Mouse (Mus musculus) neural tube, embryonic 10.5 days (tissue): ENCODE results near the gene Pclo.
A peak's percentile ranks its signal among the peaks of the same experiment; 100 is the strongest.
"Not testable (repeated sequence)": the region's sequence is repeated elsewhere in the genome, so short reads cannot be mapped to it uniquely, and the experiment has no call there.

ENCODE experiments used
- DNase-seq: peaks from one replicate; pipeline ENCODE4 v3.0.0-alpha.2; 2017; ENCODE audit warnings: low spot score; ENCODE audit errors: extremely low spot score

Pclo gene

GRCm38 (mm10) chr5:14514631-14515523 lies at the start of gene Pclo:
TSS of gene Pclo (plus strand) at chr5:14514918.
- peak; percentile 94 for DNase-seq

GRCm38 (mm10) chr5:14494431-14494830 lies 20.3 kb upstream of the Pclo start:
- not testable (repeated sequence) for DNase-seq

GRCm38 (mm10) chr5:14508522-14508921 lies 6.2 kb upstream of the Pclo start:
- DNase-seq, result no peak

- no peak for DNase-seq
These were observed 5.1 kb upstream of the Pclo start for GRCm38 (mm10) chr5:14509621-14510020.

GRCm38 (mm10) chr5:14518131-14518832 lies 3.6 kb downstream of the Pclo start:
- DNase-seq, result no peak

- no peak for DNase-seq
These were observed 7.3 kb downstream of the Pclo start for GRCm38 (mm10) chr5:14522006-14522405.

- DNase-seq, result no peak
These were observed 11.3 kb downstream of the Pclo start for GRCm38 (mm10) chr5:14526038-14526437.

GRCm38 (mm10) chr5:14527796-14528195 lies 13.1 kb downstream of the Pclo start:
- DNase-seq, result no peak

GRCm38 (mm10) chr5:14531906-14532305 lies 17.2 kb downstream of the Pclo start:
- no peak for DNase-seq

- DNase-seq, result no peak
These were observed 24.6 kb downstream of the Pclo start for GRCm38 (mm10) chr5:14539346-14539745.

- DNase-seq, result no peak
These were observed 25.4 kb downstream of the Pclo start for GRCm38 (mm10) chr5:14539961-14540627.

- DNase-seq, result no peak
These were observed 60.9 kb downstream of the Pclo start for GRCm38 (mm10) chr5:14575626-14576025.

GRCm38 (mm10) chr5:14591479-14591878 lies 76.8 kb downstream of the Pclo start:
- DNase-seq, result no peak

GRCm38 (mm10) chr5:14595426-14596013 lies 80.8 kb downstream of the Pclo start:
- DNase-seq, result no peak

- no peak for DNase-seq
These were observed 93.6 kb downstream of the Pclo start for GRCm38 (mm10) chr5:14608318-14608717.

- DNase-seq, result no peak
These were observed 106.4 kb downstream of the Pclo start for GRCm38 (mm10) chr5:14621146-14621545.

- no peak for DNase-seq
These were observed 108.6 kb downstream of the Pclo start for GRCm38 (mm10) chr5:14623360-14623759.

GRCm38 (mm10) chr5:14641260-14641659 lies 126.5 kb downstream of the Pclo start:
- no peak for DNase-seq

- DNase-seq, result no peak
These were observed 131.1 kb downstream of the Pclo start for GRCm38 (mm10) chr5:14645856-14646255.

- DNase-seq, result no peak
These were observed 145.9 kb downstream of the Pclo start for GRCm38 (mm10) chr5:14660637-14661036.

- no peak for DNase-seq
These were observed 147.5 kb downstream of the Pclo start for GRCm38 (mm10) chr5:14662180-14662579.

- no peak for DNase-seq
These were observed 147.9 kb downstream of the Pclo start for GRCm38 (mm10) chr5:14662603-14663002.
